Comparison of ENCODE assay signal across 9 mouse cellular contexts in genomic region chr7:16146489-16147410, GRCm38 (mm10). TPM values are rescaled to one million over a fixed set of nuclear protein-coding genes. Genes with fewer than 3 reads are reported as not detected.
DNase-seq lines count a peak whose midpoint lies in the region; ATAC-seq lines count a peak whose summit lies in the region.
"Had no signal": no experiment of that assay in that cellular context is flagged by ENCODE, and none has a peak within 500 bp of the region (broad histone marks: within the 10 kb centered on the region; RNA-seq: fewer than 3 reads in every experiment).

No protein-coding gene starts in this region.

- DNase-seq in frontal cortex, postnatal 25 days (ENCODE audit: low spot score in 2 of 2): no peak
- peak; percentile 88 for DNase-seq in brain, adult 2 months (ENCODE audit: low read depth, low spot score)
- DNase-seq in layer of hippocampus, postnatal 25 days (ENCODE audit: extremely low spot score in 1 of 2, low spot score in 1 of 2): peak; percentile 58 to 61
- no peak for DNase-seq in spleen, postnatal 36 days (ENCODE audit: low spot score in 2 of 2)
- no peak for DNase-seq in kidney, adult 8-10 months
- no peak for DNase-seq in adrenal gland, postnatal 10 days

- ATAC-seq in frontal cortex, adult (ENCODE audit: low TSS enrichment): peak; percentile 8; the same call in 1 of the 2 replicates
- 0 out of 2 replicates have a peak, but pooled peaks have one; percentile 52 for ATAC-seq in erythroid progenitor cell, adult 5-6 weeks (replicated peaks; ENCODE audit: low FRiP score, poor library complexity, severe bottlenecking)

RNA-seq across cellular contexts. Expression of gene Slc8a2, which starts 17.1 kb away (rescaled TPM):
- total RNA-seq in erythroid progenitor cell, adult 5-6 weeks (2015; ENCODE audit: low replicate concordance): not detected in 2 replicates
- total RNA-seq in erythroid progenitor cell, adult 5-6 weeks (2017; ENCODE audit: low replicate concordance): 0.26 TPM in 1 of 2 replicates, not detected in the other
- total RNA-seq in layer of hippocampus, postnatal 25 days (2021): 100 to 1,000 TPM; 294 to 322 TPM
- total RNA-seq in adrenal gland, postnatal 10 days (2021): 1 to 10 TPM; 3.0 to 3.8 TPM
- total RNA-seq: hematopoietic stem cell, adult 5-6 weeks had no signal

RNA-seq across cellular contexts. Expression of gene Kptn, which starts 27.1 kb away (rescaled TPM):
- total RNA-seq in erythroid progenitor cell, adult 5-6 weeks (2015; ENCODE audit: low replicate concordance): 2.9 and 8.6 TPM in 2 replicates
- 2.2 and 5.2 TPM in 2 replicates for total RNA-seq in erythroid progenitor cell, adult 5-6 weeks (2017; ENCODE audit: low replicate concordance)
- total RNA-seq in layer of hippocampus, postnatal 25 days (2021): 10 to 100 TPM; 32.3 to 37.8 TPM
- total RNA-seq in adrenal gland, postnatal 10 days (2021): 10 to 100 TPM; 24.9 to 25.4 TPM

RNA-seq across cellular contexts. Expression of gene Meis3, which starts 28.1 kb away (rescaled TPM):
- total RNA-seq in erythroid progenitor cell, adult 5-6 weeks (2015; ENCODE audit: low replicate concordance): 1.3 TPM in 1 of 2 replicates, not detected in the other
- not detected in 2 replicates for total RNA-seq in erythroid progenitor cell, adult 5-6 weeks (2017; ENCODE audit: low replicate concordance)
- total RNA-seq in layer of hippocampus, postnatal 25 days (2021): 10 to 100 TPM; 34.3 to 41.1 TPM
- total RNA-seq in adrenal gland, postnatal 10 days (2021): 10 to 100 TPM in 1 of 2 experiments, 1 to 10 TPM in 1; 9.6 to 12.2 TPM

RNA-seq across cellular contexts. Expression of gene Napa, which starts 48.5 kb away (rescaled TPM):
- total RNA-seq in erythroid progenitor cell, adult 5-6 weeks (2015; ENCODE audit: low replicate concordance): 282 and 315 TPM in 2 replicates
- total RNA-seq in erythroid progenitor cell, adult 5-6 weeks (2017; ENCODE audit: low replicate concordance): 141 and 162 TPM in 2 replicates
- total RNA-seq in layer of hippocampus, postnatal 25 days (2021): 100 to 1,000 TPM; 282 to 301 TPM
- total RNA-seq in adrenal gland, postnatal 10 days (2021): 100 to 1,000 TPM; 106 to 109 TPM

Comparison
In these comparisons a context has a peak if more than half of its experiments do, and no peak if none do; other contexts are left out.
1. DNase-seq: peak in brain, adult 2 months (single experiment) and layer of hippocampus, postnatal 25 days (2 of 2); none in frontal cortex, postnatal 25 days (0 of 2), spleen, postnatal 36 days (0 of 2), kidney, adult 8-10 months (0 of 2) and adrenal gland, postnatal 10 days (single experiment).
2. RNA of gene Slc8a2, which starts 17.1 kb away (total RNA-seq): 294 to 322 TPM in layer of hippocampus, postnatal 25 days; 3.0 to 3.8 TPM in adrenal gland, postnatal 10 days and 0.26 TPM in erythroid progenitor cell, adult 5-6 weeks; every median in the first group is over 10 times any median in the second.
3. RNA of gene Meis3, which starts 28.1 kb away (total RNA-seq): 34.3 to 41.1 TPM in layer of hippocampus, postnatal 25 days and 9.6 to 12.2 TPM in adrenal gland, postnatal 10 days; 1.3 TPM in erythroid progenitor cell, adult 5-6 weeks; every median in the first group is over 4 times any median in the second.